Mouse (Mus musculus) mesoderm, embryonic 11.5 days (tissue): Measurements from ENCODE around the gene Nudt4.
"Not testable (repeated sequence)": the region's sequence is repeated elsewhere in the genome, so short reads cannot be mapped to it uniquely, and the experiment has no call there.

Experiments
- DNase-seq: peaks from one replicate; pipeline ENCODE4 v3.0.0-alpha.2; 2012; ENCODE audit warnings: low read depth, low spot score

Gene Nudt4

DNA sequence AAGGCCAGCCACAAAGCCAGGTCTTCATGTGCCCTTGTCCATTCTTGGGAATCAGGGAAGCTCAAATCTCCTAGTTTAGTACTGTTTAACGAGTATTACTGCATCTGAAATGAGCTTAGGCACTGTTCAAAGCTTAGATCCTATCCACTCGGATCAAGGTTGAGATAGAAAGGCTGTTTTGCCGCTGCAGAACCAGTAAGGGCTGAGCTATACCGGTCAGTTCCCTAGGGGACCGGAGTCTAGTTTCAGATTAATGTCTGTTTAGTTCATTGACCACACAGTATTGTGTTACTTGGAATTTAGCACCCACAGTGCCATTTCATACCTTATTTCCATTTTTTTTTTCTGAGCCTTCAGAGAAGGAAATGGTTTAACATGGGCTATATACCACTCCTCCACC, 3.6 kb upstream of the Nudt4 start:
- DNase-seq, result no peak

DNA sequence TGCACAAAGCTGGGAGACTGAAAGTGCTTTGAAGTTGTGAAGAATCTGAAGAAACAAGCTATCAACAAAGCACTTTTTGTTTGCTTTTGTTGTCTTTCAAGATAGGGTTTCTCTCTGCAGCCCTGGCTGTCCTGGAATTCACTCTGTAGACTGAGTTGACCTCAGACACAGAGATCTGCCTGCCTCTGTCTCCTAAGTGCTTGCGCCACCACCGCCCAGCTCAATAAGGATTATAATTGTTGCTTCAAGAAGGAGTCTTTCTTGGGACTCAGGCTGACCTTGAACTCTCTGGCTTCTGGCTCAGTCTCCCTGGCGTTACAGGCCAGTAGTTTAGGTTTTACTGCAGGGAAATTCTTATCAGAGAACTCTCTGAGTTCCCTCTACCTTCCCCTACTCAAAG, 2.8 kb upstream of the Nudt4 start:
- no peak for DNase-seq

DNA sequence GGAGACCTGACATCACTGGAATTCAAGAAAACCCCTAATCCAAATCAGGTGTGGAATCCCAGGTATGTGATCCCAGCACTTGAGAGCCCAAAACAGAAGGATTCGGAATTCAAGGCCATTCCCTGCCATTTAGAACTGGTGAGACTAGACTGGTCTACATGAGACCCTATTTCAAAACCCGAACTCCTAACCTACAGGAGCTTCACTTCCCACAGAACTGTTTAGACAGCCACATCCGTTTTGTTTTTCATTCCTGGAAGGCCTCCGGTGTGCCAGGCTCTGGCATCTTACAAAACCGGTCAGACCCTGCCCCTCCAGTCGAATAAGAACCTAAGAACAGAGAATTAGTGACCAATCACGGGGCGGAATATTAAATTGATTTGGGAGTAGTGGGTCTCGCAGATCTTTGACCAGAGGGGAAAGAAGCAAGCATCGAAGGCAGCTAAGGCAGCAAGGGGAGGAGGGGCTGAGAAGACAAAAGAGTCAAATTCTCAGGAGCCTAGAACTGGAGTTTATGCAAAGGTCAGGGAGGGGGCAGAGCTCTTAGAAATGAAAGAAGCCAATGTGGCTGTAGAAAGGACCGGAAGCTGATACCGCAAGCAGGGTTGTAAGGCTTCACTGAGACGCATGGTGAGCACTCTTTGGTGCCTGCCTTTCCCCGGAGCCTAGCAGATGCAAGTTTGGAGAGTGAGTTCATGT, 1.4 kb upstream of the Nudt4 start:
- peak; percentile 44 for DNase-seq

DNA sequence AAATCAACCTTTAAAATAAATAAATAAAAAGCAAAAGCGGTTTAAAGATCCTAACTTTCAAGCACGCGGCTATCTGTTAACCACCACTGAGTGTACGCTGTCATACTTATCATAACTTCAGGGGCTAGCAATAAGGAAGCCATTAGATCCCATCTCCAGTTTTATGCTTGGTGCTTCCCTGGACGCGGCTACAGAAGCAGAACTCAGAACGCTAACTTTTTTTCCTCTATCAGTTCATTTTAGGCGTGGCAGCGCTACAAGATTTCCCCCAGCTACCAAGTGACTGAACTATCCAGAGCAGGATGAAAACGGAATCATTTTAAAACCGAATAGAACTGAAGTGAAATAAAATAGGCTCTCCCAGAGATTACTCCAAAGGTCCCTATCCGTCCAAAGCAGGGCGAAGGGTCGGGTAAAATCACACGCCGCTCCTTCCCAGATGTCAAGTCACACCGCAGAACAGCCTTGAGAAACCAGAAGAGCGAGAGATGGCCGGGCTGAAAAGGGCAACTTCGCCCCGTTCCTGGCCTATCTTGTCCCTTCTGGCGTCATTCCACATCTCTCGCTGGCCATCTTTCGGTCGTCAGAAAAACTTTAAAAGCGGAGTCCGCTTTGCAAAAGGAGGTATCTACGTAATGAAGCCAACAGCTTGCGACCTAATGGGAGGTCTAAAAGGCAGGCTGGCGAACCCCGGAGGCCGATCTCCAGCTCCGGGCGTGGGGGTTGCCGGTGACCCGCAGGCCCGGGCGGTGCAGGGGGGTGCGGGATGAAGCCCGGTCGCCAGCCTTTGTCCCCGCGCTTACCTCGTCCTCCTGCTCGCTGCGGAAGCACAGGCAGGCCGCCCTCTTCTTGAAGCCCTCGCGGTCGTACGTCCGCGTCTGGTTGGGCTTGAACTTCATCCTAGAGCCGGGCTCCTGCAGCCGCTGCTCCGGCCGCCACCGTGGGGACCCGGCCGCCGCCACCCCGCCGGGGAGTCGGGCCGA, 796 bp downstream of the Nudt4 start:
- DNase-seq, result peak; percentile 40

DNA sequence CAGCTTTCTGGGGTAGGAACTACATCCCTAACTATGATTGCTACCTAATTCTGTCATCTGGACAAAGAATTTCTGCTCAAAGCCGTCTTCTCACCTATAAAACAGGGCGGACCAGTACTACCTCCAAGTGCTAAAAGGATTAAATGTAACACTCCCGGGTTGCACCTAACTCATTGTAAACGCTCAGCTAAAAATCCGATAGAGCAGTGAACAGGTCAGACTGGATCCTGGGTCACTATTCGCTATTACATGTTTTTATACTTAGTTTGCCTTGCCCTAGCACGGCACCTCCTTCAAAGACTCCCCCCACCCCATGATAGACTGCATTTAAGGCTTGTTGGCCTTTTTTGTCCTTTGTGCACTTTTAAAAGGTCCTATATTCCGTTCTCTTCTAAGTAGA, 1.6 kb downstream of the Nudt4 start:
- no peak for DNase-seq

DNA sequence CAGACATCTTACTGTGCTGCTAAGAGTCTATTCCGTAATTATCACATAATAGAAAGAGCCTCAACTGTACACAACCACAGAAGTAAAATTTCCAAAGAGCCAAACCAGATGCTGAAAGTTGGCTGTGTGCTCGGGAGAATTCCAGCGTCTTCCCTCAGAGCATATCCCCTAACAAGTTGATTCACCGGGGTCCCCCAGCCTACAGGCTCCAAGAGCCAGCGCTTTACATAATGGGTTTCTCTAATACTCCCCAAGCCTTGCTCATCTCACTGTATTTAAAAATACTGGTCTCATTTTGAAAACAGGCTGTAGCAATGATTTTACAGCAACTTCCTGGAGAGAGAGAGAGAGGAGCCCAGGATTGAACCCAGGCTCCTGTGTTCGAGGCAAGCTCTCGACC, 2.3 kb downstream of the Nudt4 start:
- no peak for DNase-seq

DNA sequence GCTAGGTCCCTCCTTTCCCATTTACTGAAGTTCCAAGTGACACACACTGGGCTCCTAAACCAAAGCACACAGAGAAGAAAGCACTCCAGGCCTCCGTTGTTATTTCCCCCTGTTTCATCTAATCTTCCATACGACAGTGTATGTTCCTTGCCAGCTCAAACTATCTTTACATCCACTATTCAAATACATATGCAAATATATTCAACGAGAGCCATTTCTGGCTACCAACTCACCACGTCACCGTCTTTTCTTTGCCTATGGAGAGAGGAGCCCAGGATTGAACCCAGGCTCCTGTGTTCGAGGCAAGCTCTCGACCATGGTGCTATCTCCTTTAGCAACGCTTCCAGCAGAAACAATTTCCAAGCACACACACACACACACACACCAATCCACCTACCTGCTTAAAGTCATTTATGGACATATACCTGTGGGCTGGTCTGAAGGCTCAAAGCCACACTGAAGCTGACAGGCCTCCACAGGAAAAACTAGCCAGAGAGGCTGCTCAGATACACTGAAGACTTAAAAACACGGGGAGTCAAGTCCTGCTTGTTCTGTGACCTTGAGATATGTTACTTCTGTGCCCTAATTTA, 3.5 kb downstream of the Nudt4 start:
- DNase-seq, result no peak

DNA sequence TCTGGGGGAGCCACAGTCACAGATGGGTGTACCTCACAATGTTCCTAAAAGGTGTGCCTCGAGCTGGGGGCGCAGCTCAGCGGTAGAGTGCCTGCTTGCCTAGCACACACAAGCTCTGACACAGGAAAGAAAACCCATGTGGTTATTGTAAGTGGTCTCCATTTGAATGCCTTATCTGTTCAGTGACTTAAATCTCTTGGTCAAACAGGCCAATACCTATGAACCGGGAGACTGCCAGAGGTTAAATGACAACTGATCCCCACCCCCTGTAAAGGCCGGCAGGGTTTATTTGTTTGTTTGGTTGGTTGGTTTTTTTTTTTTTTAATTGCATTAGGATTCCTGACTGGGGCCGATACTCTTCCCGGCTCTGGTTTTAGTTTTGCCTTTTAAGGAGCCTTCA, 4.5 kb downstream of the Nudt4 start:
- no peak for DNase-seq

DNA sequence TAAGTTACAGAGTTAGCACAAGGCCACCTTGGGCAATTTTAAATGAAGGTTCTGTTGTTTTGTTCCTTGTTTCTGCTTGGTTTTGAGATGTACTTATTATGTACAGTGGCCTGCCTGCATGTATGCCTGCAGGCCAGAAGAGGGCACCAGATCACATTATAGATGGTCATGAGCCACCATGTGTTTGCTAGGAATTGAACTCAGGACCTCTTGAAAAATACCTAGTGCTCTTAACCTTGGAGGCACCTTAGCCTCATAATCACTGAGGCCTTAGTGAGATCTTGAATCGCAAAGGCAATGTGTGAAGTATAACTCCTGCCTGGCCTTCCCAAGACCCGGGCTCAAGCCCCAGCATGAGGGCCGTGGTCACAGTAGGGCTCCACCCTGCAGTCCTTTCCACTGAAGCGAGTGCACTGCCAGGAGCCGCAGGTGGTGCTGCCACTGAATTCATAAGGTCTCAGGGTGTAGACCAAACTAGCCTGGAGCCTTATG, 6.6 kb downstream of the Nudt4 start:
- no peak for DNase-seq

DNA sequence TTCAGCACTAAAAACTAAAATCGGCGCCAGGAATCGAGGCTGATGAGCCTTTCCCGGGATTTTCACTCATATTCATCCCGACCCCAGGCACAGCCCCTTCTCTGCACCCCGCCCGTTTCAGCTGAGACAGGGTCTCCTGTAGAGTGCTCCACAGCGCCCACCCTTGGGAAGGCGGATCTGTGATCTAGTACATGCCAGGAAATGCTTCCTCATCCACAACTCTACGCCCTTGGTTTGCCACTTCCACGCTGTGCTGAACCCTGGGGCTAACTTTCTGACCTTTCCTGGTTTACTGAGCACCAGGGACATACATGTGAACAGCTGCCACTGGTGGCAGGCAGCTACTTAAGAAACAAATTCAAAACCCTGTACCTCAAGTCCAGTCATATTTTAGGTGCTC, 8.1 kb downstream of the Nudt4 start:
- no peak for DNase-seq

DNA sequence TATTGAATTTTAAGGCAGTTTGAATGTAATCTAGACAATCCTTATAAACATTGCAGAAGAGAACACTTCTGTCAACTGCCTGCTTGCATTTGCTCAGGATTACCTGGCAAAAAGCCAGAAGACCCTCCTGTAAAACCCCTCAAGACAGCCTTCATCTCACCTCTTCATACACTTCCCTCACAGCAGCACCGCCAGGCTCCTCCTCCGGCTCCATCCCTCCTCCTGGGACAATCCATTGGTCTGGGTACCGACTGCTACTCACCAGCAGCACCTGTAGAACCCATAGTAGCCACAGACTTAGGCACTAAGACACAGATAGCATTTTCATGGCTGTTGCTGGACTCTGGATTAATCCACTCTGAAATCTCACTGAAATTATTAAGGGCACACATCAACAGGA, 11.6 kb downstream of the Nudt4 start:
- no peak for DNase-seq

DNA sequence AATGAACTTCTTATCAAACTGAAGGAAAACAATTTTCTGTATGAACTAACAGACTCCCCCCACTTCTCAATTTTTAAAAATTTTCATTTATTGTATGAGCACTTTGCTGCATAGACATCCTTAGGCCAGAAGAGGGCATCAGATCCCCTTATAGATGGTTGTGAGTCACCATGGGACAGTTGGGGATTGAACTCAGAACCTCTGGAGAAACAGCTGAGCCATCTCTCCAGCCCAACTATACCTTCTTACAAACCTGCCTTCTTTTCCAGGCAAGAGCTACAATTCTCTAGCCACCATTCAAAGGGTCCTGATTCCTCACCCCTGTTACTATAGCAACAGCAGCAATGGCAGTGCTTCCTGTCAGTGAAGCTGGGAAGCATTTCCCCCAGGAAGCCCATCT, 12.2 kb downstream of the Nudt4 start:
- DNase-seq, result peak; percentile 34

DNA sequence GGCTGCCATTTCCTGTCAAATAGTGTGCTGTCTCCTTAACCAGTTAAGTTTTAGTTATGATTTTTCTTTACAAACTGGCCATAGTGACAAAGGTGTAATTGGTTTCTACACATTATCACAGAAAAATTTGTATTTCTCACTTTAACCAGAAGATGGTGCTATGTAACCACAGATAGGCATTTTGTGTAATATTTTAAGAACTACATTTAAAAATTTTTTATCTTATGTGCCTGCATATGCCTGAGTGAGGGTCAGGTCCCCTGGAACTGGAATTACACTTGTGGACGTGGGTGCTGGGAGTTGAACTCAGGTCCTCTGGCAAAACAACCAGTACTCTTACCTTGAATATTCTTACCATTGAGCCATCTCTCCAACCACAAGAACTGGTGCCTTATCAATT, 13.4 kb downstream of the Nudt4 start:
- no peak for DNase-seq

DNA sequence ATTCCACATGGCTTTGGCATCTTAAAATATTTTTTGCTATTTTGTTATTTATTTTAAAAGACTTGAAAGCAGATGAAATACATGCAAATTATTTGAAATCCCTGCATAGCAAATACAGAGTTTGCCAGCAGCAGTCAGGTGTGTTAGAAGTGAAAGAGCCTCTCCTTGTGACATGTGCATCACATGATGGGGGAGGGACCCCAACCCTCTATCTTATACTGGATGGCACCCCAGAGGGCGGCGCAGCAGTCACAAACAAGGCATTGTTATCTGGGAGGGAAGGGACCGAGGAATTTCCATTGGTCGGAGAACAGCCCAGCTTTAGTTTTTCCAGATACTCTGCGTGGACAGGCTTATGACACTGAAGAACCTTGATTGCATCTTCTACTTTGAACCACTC, 14.9 kb downstream of the Nudt4 start:
- not testable (repeated sequence) for DNase-seq

DNA sequence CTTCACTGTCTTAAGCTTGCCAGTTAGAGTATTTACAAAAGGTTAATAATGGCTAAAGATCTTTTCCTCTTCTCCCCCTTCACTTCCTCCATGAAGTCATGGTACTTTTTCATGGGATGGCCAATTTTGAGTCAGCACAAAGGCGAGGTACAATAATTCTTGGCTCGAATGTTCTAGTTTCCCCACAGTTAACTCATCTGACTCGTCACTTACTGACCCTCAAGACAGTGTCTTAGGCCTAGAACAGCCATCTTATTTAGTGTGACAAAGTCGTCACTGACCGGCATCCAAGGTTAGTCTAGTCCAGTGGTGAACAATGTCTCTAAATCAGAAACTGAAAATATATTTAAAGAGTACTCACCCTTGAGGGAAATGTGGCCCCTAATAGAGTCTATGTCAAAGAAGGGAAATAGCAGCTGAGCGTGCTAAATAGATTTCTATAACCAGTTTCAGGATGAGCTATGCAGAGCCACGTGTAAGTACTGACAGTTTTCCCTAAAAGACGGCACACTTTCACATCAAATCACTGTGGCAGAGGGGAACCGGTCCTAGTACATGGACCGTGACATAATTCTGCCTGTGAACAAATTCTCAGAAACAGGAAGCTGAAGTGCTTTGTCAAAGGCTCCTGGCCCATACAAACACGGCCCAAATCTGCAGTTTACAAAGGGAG, 15.7 kb downstream of the Nudt4 start:
- DNase-seq, result no peak

DNA sequence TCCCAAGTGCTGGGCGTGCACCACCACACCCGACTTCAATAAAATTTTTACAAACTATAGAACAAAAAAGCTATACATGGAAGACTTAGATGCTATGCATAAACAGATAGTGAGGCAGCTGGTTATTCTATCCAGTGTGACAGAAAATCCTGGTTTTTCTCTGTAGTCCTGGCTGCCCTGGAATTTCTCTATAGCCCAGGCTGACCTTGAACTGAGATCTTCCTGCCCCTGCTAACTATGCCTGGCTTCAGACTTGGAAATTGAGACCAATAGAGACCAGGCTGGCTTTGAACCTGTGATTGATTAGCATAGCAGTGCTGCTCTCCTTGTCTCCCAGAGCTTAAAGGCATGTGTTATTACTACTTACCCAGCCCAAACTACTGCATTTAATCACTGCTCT, 17.8 kb downstream of the Nudt4 start:
- DNase-seq, result no peak

DNA sequence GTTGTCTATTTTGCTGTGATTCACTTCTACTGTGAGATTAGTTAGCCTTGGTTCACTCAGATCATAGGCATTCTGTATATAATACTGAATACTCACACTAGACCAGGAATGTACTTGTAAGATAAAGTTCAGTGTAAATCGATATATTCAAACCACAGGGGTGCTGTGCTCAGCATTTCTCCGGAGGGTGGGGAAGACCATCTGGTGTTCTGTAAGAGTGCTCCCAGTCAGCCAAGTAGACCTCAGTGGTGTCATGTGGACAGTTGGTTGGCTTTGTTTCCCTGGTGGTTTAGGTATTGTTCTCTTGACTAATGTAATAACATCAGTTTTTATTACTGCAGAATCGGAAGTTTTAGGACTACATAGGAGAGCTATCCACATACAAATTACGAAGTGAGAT, 18.9 kb downstream of the Nudt4 start:
- DNase-seq, result no peak

DNA sequence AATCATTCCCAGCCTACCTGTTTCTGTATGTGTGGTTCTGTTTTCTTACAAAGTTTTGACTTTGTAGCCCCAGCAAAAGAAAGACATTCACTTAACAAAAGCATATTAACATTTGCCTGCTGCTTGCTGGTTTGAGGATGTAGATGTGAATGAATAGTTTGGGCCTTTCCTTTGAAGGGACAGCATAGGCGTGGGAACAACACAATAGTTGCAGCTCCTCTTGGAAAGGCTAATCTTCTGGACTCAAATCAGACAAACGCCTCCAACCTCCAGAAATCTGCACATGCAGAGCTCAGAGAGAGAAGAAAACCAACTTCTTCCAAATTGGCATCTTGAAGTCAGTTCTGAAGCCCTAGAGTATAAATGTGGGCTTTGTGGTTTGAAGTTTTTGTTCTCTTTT, 19.3 kb downstream of the Nudt4 start:
- no peak for DNase-seq

DNA sequence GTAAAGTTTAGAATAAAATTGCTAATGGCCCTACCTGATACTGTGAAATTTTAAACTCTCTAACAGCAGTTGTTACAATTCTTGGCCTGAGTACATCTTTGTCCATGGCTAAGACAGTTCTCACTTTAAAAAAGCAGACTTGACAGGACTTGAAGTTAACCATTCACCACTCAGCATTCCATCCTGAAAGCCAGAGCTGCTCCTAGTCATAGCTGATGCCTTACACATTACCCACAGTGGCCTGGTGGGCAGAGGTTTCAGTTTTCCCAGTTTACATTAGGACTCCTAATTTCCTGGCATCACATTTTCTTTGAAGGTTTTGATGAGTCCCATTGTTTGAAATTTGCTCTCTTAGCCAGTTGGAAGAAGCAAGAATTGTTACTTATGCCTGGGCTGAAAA, 19.9 kb downstream of the Nudt4 start:
- no peak for DNase-seq

DNA sequence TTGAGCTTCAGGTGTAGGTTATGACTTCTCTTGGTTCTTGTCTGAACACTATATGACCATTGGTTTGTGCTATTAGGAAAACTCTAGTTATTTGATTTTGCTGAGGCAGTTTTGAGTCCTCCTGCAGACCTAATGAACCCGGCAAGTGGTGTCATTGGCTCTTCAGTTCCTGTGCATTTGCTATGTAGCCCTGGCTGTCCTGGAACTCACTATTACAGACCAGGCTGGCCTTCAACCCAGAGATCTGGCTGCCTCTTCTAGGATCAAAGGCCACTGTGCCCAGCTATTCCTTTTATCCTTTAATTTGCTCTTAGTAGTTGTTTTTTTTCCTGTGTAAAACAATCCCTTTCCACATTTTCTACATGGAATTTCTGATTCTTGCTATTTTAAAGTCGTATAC, 20.6 kb downstream of the Nudt4 start:
- DNase-seq, result no peak

DNA sequence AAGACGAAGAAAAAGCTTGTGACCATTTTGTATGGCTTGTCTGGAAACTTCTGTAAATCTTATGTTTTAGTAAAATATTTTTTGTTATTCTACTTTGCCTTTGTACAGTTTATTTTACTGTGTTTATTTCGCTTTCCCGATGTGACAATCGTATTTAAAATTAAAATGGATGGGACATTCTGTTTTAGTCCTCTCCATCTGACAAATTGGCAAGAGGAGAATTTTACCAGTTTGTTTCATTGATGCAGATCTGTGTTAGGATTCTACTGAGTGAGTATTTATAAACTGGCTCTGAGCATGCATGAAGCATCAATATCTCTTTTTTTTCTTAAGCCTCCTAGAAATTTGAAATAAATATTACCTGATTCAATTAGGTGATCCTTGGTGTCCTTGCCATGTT, 21.0 kb downstream of the Nudt4 start:
- DNase-seq, result no peak

DNA sequence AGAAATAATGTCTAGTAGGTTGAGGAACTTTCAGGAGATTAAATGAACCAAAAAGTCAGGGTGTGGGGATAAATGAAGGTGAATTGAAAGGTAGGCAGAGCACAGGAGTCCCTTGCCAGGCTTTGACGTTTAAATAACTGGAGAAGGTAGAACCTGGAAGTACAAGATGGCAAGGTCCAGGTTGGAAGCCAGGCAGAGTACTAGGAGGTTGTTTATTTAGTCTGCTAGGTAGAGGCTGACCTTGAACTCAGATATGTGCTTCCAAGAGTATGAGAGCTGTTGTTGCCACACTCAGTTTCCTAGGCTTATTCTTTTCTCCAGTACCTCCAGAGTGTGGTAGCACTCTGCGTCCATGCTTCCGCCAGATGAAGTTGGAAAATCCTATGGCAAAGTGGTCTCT, 24.1 kb downstream of the Nudt4 start:
- no peak for DNase-seq
